8 mouse cellular contexts compared by ENCODE assay signal in genomic region chr13:19619216-19619927, GRCm38 (mm10). TPM values are rescaled to one million over a fixed set of nuclear protein-coding genes. Genes with fewer than 3 reads are reported as not detected.
DNase-seq lines count a peak whose midpoint lies in the region; ATAC-seq lines count a peak whose summit lies in the region.

TSS of gene Epdr1 (minus strand) at chr13:19619927.

- peak; percentile 38 for DNase-seq in WW6 (ENCODE audit: low read depth, low spot score)
- peak; percentile 88 to 89 for DNase-seq in cerebellum, postnatal 25 days
- peak; percentile 51 to 60 for DNase-seq in frontal cortex, postnatal 25 days (ENCODE audit: low spot score in 2 of 2)
- peak; percentile 59 for DNase-seq in left cerebral cortex, adult 11 months (ENCODE audit: low spot score)
- peak; percentile 47 for DNase-seq in lung, postnatal 36 days
- DNase-seq in right cerebral cortex, adult 18-20 months = peak; percentile 78
- DNase-seq in urinary bladder, postnatal 36 days (ENCODE audit: low spot score in 2 of 2) = peak; percentile 28 to 40

- H3K36me3 ChIP-seq in hindbrain, embryonic 13.5 days = no peaks in the 10 kb centered on the region

- H3K4me2 ChIP-seq in hindbrain, embryonic 13.5 days = peak within 1 kb of the TSS; percentile 87

- under 1% methylated on average over 46 of the region's 46 CpGs for WGBS in hindbrain, embryonic 13.5 days

- H3K4me1 ChIP-seq in hindbrain, embryonic 13.5 days (replicated peaks) = peaks cover 17% of the 10 kb centered on the region

- ATAC-seq in hindbrain, embryonic 13.5 days (ENCODE audit: low FRiP score) = peak; percentile 87

- H3K4me3 ChIP-seq in hindbrain, embryonic 13.5 days = peak within 1 kb of the TSS; percentile 80

- peak within 1 kb of the TSS; percentile 89 for H3K27ac ChIP-seq in hindbrain, embryonic 13.5 days

- peak within 1 kb of the TSS; percentile 95 for H3K9ac ChIP-seq in hindbrain, embryonic 13.5 days

- H3K27me3 ChIP-seq in hindbrain, embryonic 13.5 days = peaks cover 22% of the 10 kb centered on the region

- H3K9me3 ChIP-seq in hindbrain, embryonic 13.5 days = no peaks in the 10 kb centered on the region

RNA-seq across cellular contexts. Expression of gene Epdr1, which starts in this region (rescaled TPM):
- polyA plus RNA-seq in hindbrain, embryonic 13.5 days (2015; fragmentation: Nextera tagmentation; extraction: Ambion mirVana) = 17.0 and 18.5 TPM in 2 replicates

Comparison
In these comparisons a context has a peak if more than half of its experiments do, and no peak if none do; other contexts are left out.
1. Peak in every context shown above with its lines: DNase-seq, ATAC-seq, H3K4me3 ChIP-seq and H3K27ac ChIP-seq.
2. DNase-seq: peak in every context shown above with its lines; median percentile 88 in cerebellum, postnatal 25 days; 78 in right cerebral cortex, adult 18-20 months; 59 in left cerebral cortex, adult 11 months; 56 in frontal cortex, postnatal 25 days; 47 in lung, postnatal 36 days; 38 in WW6; 34 in urinary bladder, postnatal 36 days.